Mouse (Mus musculus): ENCODE results near the gene Stpg4.

Stpg4 gene

DNA sequence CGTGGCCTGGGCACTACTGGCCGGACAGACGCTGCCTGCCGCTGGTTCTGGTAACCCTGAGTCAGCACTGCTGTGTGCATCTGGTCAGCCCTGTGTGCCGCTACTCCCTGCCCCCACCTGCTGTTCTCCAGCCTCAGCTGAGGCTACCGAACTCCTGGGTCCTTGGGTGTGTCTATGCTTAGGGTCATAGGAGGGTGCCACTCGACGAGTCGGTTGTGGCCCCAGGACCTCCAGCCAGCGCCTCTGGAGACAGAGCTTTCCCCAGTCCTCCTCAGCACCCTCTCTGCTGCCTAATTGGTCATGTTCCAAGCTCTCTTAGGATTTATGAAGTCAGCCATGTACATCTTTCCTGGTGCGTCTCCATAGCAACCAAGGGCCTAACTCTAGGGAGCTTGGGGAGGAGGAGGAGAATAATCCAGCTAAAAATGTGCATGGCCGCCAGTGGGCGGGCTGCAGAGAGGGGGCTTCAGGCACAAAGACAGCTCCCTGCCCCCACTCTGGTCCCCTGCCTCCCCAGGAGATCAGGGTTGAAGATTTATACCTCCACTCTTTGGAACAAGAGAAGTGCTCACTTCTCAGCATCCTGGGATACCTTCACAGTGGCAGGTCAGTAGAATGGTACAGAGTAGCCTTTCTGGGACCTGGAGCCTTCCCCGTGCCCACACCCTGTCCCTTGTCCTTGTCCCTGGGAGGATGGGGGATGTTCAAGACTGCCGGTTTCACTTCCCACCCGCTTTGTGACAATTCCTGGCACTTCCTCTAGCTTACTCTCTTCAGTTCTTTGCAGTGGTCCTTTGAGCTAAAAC is 49.0 kb downstream of the Stpg4 start:
- DNase-seq (ENCODE audit: low spot score) = no peak

GRCm38 (mm10) chr17:87377536-87377935 is 50.0 kb downstream of the Stpg4 start:
- no peak for DNase-seq (ENCODE audit: low spot score)

DNA sequence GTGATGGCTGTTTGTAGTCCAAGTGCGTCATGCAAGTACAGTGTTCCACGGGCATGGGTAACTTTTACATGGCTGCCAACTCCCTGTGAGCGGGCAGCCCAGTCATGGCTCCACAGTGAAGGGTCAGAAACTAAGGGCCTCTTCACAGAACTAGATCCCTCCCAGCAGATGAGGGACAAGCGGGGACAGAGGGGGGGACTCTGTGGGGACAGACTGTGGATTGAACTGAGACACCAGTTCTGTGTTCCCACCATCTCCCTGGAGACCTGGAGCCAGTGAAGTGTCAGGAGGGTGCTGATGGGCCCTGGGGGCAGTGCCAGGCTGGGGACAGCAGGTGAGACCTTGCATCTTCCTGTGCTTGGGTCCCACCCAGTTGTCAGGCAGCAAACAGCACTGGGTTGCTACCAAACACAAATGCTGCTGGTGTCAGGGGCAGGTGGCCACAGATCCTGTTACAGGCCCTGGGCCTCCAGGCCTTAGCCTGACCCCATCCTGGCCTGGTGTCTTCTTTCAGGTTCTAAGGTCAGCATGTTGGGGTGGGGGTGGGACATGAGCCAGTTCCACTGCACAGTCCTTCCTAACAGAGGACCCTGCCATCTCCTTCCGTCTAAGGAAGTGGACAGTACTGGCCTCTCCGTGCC is 50.6 kb downstream of the Stpg4 start:
- no peak for DNase-seq (ENCODE audit: low spot score)

- DNase-seq (ENCODE audit: low spot score) = no peak
These were observed 51.5 kb downstream of the Stpg4 start for GRCm38 (mm10) chr17:87375941-87376511.

GRCm38 (mm10) chr17:87373327-87373726 is 54.2 kb downstream of the Stpg4 start:
- DNase-seq (ENCODE audit: low spot score) = no peak

DNA sequence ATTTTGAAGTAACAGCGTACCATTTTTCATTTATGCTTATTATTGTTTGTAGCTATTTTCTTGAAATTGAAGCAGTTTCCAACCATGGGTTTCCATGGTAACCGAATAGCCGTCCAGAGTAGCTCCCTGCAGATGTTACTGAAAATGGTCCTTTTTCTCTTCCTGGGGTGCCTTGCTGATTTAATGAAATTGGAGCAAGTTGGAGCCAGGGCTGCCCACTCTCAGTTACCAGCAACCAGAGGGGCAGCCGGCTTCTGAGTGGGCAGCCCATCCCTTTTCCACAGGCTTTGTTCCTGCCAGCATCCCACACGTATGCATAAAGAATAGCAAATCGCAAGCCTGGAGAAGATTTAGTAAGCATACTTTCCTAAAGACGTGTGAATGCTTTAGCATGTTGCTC is 55.4 kb downstream of the Stpg4 start:
- DNase-seq (ENCODE audit: low spot score) = no peak

- DNase-seq (ENCODE audit: low spot score) = no peak
These were observed 58.2 kb downstream of the Stpg4 start for GRCm38 (mm10) chr17:87369270-87369759.

- no peak for DNase-seq (ENCODE audit: low spot score)
These were observed 59.1 kb downstream of the Stpg4 start for GRCm38 (mm10) chr17:87368481-87368880.

GRCm38 (mm10) chr17:87367640-87368039 is 59.9 kb downstream of the Stpg4 start:
- DNase-seq (ENCODE audit: low spot score) = no peak

GRCm38 (mm10) chr17:87367228-87367627 is 60.3 kb downstream of the Stpg4 start:
- no peak for DNase-seq (ENCODE audit: low spot score)

DNA sequence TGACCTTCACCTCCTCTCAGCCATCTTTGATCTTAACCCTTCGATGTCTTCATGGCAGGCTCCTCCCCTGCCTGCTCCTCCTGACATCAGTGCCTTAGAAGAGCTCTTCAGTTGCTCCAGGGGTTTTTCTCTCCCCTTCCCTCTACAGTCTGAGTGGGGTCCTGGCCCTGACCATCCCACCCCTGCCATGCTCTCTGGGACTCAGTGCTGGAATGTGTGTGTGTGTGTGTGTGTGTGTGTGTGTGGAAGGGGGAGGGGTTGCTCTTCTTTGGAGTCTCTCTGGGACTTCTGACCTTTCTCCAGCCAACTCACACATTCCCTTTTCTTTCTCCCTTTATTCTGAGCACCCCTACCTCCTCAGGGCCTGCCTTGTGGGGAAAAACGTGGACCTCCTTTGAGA is 61.0 kb downstream of the Stpg4 start:
- no peak for DNase-seq (ENCODE audit: low spot score)

DNA sequence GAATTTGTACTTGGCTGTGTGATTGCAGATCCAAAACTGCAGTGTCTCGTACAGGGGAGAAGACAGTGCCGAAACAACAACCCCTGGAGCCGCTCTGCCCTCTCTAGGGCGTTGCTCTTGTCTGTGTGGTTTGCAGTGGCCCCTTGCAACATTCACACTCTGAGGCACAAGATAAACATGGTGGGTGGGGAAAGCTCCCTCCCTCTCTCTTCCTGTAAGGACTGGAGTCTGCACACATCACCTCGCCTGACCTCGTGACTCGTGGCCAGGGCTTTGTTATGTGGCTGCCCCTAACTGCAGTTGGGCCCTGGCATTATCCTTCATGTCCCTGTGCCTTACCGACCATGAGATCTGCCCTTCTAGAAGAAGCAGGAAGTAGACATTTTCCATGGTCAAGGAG is 62.3 kb downstream of the Stpg4 start:
- DNase-seq (ENCODE audit: low spot score) = no peak

DNA sequence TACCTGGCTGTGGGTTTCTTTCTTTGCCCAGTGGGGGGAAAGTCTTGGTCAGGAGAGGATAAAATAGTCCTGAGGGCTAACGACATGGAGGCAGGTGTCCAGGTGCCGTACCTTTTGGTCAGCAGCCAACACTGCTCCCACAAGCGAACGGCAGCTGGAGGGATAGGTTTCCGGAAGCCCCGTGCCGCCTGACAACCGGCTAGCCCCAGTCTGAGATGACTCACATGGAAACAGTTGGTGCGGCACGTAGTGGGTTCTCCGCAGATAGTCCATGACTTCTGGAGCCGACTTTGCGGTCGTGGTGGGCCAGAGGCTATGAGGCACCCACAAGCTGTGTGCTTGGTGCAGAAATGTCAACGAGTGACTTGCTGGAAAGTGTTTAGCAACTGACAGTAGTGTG is 63.4 kb downstream of the Stpg4 start:
- no peak for DNase-seq (ENCODE audit: low spot score)

DNA sequence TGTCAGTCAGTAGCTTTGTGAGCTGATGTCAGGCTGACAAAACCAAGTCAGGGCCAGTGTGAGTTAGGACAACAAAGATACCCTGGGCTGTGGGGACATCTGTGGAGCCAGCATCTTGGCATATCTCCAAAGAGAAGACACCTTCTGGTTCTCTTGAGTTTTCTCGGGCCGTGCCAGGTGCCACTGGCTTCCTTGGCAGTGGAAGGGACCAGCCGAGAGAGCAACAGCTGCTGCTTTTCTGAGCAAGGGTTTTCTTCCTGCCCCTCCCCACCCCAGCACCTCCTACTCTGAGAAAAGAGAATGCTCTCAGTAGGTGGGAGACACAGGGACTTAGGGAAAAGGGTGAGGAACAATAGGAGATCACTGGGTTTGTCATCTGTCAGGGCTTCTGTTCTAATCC is 66.4 kb downstream of the Stpg4 start:
- no peak for DNase-seq (ENCODE audit: low spot score)

GRCm38 (mm10) chr17:87357506-87357905 is 70.0 kb downstream of the Stpg4 start:
- no peak for DNase-seq (ENCODE audit: low spot score)

- no peak for DNase-seq (ENCODE audit: low spot score)
These were observed 71.3 kb downstream of the Stpg4 start for GRCm38 (mm10) chr17:87356261-87356660.

DNA sequence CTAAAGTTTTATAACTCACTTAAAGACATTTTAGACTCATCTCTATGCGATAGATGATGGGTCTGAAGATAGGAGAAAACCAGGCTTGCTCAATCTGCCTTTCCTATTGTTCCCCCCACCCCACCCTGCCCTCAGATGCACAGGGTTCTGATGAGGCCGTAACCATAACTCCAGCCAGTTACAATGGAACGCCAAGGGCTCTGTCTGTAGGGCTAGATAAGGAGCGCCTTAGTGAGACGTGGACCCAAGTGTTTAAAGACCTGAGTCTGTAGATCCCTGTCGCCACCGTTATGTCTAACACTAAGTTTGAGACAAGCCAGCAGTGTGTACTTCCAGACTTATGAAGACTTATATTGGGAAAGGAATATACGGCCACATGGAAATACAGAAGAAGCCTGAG is 72.1 kb downstream of the Stpg4 start:
- no peak for DNase-seq (ENCODE audit: low spot score)

DNA sequence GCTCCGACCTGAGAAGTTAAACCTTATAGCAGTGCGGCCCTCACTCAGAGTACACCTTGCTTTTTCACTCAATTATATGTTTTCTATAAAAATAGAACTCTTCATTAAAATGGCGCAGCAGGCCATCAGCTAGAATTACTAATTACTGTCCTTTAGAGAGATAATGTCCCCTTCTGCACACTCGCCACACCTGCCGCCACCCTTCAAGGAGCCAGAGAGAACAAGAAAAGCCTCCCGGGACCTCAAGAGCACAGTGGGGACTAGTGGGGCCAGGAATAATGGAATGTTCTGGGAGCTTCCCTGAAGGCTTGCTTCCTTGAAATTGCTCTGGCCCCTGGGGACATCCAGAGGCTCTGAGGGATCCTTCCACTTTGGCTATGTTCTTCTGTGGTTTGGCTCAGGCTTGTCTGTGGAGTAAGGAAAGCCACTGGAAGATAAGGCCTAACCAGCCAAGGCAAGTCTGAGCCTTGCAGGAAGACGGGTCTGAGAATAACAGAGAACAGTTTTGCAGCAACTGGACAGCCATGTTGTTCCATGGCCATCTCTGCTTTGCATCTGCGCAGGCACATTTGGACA is 73.7 kb downstream of the Stpg4 start:
- DNase-seq (ENCODE audit: low spot score) = no peak

DNA sequence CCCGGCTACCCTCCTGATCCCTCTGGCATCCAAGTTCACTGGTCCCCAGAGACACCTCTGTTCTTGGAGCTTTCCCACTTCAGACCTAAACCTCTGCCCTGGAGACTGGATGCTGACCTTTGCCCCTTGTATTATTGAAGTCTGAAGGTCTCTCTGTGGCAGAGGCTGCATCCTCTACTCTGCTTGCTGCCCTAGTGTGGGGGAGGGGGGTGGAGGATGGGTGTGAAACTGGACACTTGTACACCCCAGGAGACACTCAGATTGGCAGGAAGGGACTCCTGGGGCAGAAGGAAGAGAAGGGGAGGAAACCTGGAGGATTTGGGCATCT is 74.7 kb downstream of the Stpg4 start:
- DNase-seq (ENCODE audit: low spot score) = no peak

DNA sequence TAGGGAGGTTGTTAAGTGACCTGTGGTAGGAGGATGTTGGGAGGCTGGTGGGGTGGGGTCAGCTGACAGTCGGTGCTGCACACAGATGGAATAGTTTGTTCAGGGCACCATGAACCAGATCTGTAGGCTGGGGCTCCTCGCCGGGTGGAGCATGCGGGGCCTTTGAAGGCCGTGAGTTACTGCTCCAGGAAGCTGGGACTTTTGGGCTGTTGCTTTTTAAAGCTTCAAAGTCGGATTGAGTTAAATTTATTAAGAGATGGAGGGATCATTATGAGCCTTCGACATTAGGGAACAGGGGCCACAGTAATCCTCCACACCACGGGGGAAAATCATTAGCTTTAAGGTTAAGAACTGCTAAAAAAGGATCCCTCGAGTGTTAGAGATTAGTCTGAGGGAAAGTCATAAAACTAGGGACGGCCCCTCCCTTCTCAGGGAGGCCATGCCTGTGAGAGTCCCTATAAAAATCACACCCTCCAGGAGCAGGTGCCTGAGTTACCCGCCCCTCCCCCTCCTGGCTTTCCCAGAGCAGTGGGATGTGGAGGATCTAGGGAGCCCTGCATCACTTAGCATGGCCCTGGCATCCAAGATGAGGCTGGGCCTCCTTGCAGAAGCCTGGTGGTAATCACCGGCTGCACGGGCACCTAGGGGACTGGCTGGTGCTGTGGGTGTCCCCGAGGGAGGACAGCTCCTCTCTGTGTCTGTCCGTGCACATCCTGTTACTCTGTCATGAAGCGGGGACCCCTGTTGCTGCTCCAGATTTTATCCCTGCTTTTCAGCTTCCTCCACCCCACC is 75.2 kb downstream of the Stpg4 start:
- no peak for DNase-seq (ENCODE audit: low spot score)

DNA sequence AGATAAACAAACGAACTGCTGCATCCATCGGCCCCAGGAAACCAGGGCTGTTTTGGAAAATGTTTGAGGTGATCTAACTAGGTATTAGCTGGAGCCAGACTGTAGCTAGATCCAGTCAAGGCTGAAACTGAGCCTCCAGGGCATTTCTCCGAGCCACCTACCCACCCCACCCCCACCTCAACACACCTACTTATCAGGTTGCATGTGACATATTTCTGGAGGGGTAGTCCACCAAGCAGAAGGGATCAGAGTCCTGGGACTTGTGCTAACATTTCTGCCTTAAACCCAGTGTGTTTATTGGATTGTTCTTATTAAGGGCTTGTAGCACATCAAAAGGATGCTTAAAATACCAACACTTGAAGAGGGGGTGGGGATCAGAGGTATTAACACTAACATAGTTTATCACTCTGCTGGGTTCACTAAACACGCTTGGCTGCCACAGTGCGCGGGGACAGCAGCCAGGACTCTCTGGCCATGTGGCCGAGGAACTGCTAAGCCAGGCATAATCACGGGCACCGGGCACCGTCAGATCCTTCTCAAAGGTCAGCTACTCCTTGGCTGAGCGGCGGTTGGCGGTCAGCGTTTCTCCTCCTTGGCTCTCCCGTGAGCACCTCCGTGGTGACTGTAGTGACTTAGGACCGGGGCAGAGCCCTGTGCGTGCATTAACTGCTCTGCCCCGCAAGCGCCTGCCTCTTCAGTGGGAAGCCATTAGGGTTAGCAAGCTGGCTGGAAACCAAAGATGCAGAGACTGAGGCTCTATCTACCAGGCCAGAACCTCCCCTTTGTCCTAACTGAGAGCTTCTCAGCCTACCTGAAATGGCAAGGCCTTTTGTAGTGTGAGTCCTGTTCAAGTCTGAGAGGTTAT is 76.1 kb downstream of the Stpg4 start:
- no peak for DNase-seq (ENCODE audit: low spot score)
